Mouse (Mus musculus) stomach, embryonic 14.5 days (tissue): ENCODE measurements at regions not wholly inside any gene's neighbourhood (a gene's known extent, or its start where the extent isn't known, plus 50 kb on each side); places are given as distances from the start of the nearest gene placed in this dataset.
"Not testable (repeated sequence)": the region's sequence is repeated elsewhere in the genome, so short reads cannot be mapped to it uniquely, and the experiment has no call there.

Experiments
- ATAC-seq: fragments of 200-750 bp; cut with Nextera tagmentation; 2 replicates; pipeline ENCODE4 v1.8.0; 2017; ENCODE audit warnings: low read depth, moderate TSS enrichment; ENCODE audit not compliant: insufficient number of reproducible peaks, insufficient read depth, low FRiP score
- H3K27ac ChIP-seq: fragments of 300-500 bp; sonication (generic); 2 replicates; pipeline ENCODE4 v1.5.1; 2014; ENCODE audit warnings: mild to moderate bottlenecking, low read length, moderate library complexity, mixed read lengths
- H3K27me3 ChIP-seq: fragments of 300-500 bp; sonication (generic); 2 replicates; pipeline ENCODE4 v1.6.1; 2014; ENCODE audit warnings: low read length, control low read depth, mixed read lengths; ENCODE audit not compliant: control insufficient read depth, insufficient read depth
- H3K36me3 ChIP-seq: fragments of 300-500 bp; sonication (generic); 2 replicates; pipeline ENCODE4 v1.6.1; 2014; ENCODE audit warnings: mild to moderate bottlenecking, control low read depth, low read length, moderate library complexity, mixed read lengths; ENCODE audit not compliant: control insufficient read depth, insufficient read depth
- H3K4me1 ChIP-seq: fragments of 300-500 bp; sonication (generic); 2 replicates; pipeline ENCODE4 v1.6.1; 2014; ENCODE audit warnings: low read length, control low read depth, mixed read lengths; ENCODE audit not compliant: control insufficient read depth, insufficient read depth
- H3K4me2 ChIP-seq: fragments of 300-500 bp; sonication (generic); replicated peaks from 2 replicates; pipeline ENCODE4 v1.6.1; 2014; ENCODE audit warnings: low read depth, low read length, control low read depth
- H3K4me3 ChIP-seq: fragments of 300-500 bp; sonication (generic); 2 replicates; pipeline ENCODE4 v1.5.1; 2014; ENCODE audit warnings: low read depth, low read length, control low read depth
- H3K9ac ChIP-seq: fragments of 300-500 bp; sonication (generic); replicated peaks from 2 replicates; pipeline ENCODE4 v1.6.1; 2014; ENCODE audit warnings: low read depth, mild to moderate bottlenecking, control low read depth, low read length, moderate library complexity, mixed read lengths
- H3K9me3 ChIP-seq: fragments of 300-500 bp; sonication (generic); 2 replicates; pipeline ENCODE4 v1.6.1; 2016; ENCODE audit warnings: low read depth, low read length, control low read depth; ENCODE audit not compliant: control insufficient read depth
- WGBS: fragments of 180-500 bp; shearing (Covaris S2); extraction: QIAGEN DNeasy Blood & Tissue Kit; methylation state at CpG from one replicate; pipeline ENCODE4 v1.1.7; 2014; 5-methylcytosine and 5-hydroxymethylcytosine counted together

GRCm38 (mm10) chr4:97473492-97473891 is 290.5 kb upstream of the Gm10192 start:
- H3K27ac ChIP-seq, ATAC-seq, H3K9me3 ChIP-seq, H3K4me3 ChIP-seq, H3K9ac ChIP-seq, H3K27me3 ChIP-seq, H3K4me2 ChIP-seq, H3K4me1 ChIP-seq, H3K36me3 ChIP-seq: not testable (repeated sequence)
- 88% methylated on average over 8 of the region's 8 CpGs for WGBS

DNA sequence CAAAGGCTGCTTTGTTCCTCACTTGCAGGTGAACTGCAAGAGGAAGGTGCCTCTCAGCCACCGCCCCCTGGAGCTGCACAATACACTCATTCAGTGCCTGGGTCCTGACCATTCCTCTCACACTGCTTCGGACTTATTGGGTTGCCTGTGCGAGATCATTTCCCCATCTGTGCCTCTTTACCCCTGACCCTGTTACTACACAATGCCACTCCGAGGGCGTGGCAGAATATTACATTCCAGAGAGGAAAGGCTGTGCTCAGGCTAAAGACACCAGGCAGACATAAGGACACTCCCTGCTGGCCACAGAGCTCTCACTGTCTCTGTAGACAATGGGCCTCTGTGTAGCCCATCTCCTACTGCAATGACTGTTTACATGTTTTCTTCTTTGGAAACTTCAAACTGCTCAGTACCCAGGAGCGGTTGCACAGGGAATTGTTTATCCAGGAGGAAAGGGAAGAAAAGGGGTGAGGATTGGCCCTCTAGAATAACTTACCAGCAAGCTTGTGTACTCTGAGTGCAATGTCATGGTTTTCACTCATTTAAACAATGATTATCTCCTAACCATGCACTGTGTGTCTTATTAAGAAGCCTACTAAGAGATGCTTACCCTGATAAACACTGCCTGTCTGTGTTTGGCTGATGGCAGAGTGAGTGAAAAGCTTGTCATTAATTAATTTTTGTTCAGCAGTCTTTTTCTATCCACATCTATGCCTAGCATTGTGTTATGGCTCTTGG is 283.1 kb upstream of the Gm10192 start:
- H3K36me3 ChIP-seq = no peaks in the 10 kb centered on the region
- H3K9ac ChIP-seq = no peak overlapping the region
- H3K9me3 ChIP-seq = no peaks in the 10 kb centered on the region
- no peaks in the 10 kb centered on the region for H3K4me1 ChIP-seq
- no peaks in the 10 kb centered on the region for H3K27me3 ChIP-seq
- WGBS = 57% methylated on average over 6 of the region's 6 CpGs
- ATAC-seq = peak; percentile 82
- no peak overlapping the region for H3K4me2 ChIP-seq
- no peak overlapping the region for H3K4me3 ChIP-seq
- H3K27ac ChIP-seq = no peak overlapping the region

DNA sequence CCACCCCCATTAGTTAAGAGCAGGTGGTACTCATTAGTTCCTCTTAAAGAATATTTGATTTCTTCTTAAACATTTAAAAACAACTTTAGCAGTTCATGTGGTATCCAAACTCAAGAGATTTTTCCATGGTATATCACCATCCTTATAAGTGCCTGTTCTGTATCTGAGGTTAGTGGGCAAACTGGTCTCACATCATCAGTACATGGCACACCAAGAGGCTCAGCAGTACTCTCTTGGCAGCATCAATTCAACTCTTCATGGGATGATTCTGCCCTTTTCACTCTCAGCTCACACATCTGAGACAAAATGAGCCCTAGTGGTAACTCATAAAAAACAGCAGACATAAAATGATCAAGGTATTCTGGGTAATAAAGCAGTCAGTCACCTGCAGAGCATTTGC is 282.6 kb upstream of the Gm10192 start:
- no peaks in the 10 kb centered on the region for H3K27me3 ChIP-seq
- H3K36me3 ChIP-seq = no peaks in the 10 kb centered on the region
- H3K27ac ChIP-seq = no peak overlapping the region
- no peaks in the 10 kb centered on the region for H3K9me3 ChIP-seq
- H3K4me2 ChIP-seq = no peak overlapping the region
- H3K4me3 ChIP-seq = no peak overlapping the region
- no peak overlapping the region for H3K9ac ChIP-seq
- ATAC-seq = no peak
- H3K4me1 ChIP-seq = no peaks in the 10 kb centered on the region

GRCm38 (mm10) chr4:97461177-97461576 is 278.2 kb upstream of the Gm10192 start:
- Histone ChIP-seq H3K4me3 (no peak overlapping the region), H3K27me3 (no peaks in the 10 kb centered on the region), H3K36me3 (no peaks in the 10 kb centered on the region), H3K9me3 (no peaks in the 10 kb centered on the region), H3K27ac (no peak overlapping the region), H3K9ac (no peak overlapping the region), H3K4me1 (no peaks in the 10 kb centered on the region), H3K4me2 (no peak overlapping the region)
- WGBS = 90% methylated on average over 1 of the region's 1 CpGs
- ATAC-seq = no peak

DNA sequence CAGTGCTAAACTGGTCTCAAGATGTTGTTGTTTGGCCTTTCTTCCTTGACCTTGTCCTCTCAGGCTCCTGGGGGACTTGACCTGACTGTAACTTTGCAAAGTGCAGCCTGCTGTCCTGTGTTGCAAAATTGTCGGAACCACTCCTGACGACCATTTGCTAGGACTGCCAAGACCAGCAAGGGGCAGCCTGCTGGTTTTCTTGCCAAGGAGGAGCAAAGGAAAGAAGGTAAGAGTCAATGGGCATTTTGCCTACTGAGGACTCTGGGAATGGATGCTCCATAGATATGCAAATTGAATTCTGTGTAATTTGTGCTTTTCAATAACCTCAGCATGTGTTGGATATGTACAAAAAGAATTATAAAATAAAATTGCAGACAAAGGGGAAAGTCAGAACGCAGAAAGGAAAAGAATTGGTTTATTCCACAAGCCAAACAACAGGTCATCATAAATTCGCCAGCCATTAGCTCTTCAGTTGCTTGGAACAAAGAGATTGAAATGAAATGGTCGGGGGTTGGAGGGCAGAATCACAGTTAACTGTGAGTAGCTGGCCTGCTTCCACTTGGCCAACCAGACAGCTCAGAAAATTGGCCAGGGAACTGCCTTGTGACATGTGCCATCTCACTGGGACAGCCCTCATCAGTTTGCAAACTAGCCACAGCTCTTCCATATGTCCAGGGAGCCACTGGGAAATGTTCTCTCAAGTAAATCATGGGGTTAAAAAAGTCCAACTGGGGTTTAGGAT is 256.5 kb upstream of the Gm10192 start:
- Histone ChIP-seq H3K27ac (no peak overlapping the region), H3K27me3 (no peaks in the 10 kb centered on the region), H3K4me3 (no peak overlapping the region), H3K4me1 (no peaks in the 10 kb centered on the region), H3K4me2 (no peak overlapping the region), H3K36me3 (no peaks in the 10 kb centered on the region), H3K9me3 (no peaks in the 10 kb centered on the region), H3K9ac (no peak overlapping the region)
- 85% methylated on average over 5 of the region's 5 CpGs for WGBS
- ATAC-seq = no peak

DNA sequence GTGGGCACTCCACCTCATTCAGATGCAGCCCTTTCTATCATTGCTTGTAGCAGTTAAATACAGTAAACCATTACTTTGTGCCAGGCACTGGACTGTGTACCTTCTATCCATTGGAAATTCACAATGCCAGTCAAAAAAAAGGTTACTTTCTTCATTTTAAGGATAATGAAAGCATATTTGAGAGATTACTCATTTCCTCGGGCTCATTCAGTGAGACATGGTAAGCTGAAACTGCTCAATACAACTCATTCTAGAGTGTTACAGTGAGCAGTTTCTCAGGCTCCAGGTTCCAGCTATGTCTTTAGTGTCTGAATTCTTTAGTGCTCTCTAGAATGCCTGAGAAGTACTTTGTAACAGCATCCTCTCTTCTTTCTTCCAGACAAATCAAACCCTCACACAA is 249.7 kb upstream of the Gm10192 start:
- no peaks in the 10 kb centered on the region for H3K4me1 ChIP-seq
- WGBS = 69% methylated on average over 1 of the region's 1 CpGs
- no peak overlapping the region for H3K4me3 ChIP-seq
- no peaks in the 10 kb centered on the region for H3K27me3 ChIP-seq
- no peaks in the 10 kb centered on the region for H3K9me3 ChIP-seq
- no peak overlapping the region for H3K4me2 ChIP-seq
- no peaks in the 10 kb centered on the region for H3K36me3 ChIP-seq
- no peak overlapping the region for H3K9ac ChIP-seq
- no peak for ATAC-seq
- H3K27ac ChIP-seq = no peak overlapping the region

DNA sequence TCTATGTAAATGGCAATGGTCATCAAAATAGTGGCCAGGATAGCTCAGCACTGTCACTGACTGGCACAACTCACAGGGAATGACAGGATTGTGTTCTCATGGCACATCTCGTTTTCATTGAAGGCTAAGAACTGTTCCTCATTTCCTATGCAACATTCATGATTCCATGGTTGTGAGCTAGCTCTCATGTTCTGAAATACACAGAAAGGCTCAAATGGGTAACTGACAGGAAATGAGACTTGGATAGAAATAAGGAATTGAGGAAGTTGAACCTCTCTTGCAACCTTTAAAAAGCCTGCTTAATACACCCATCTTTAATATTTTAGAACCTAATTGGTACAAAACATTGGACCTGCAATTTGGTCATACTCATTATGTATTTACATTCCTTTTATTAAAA is 249.1 kb upstream of the Gm10192 start:
- H3K27ac ChIP-seq = no peak overlapping the region
- no peak overlapping the region for H3K9ac ChIP-seq
- no peaks in the 10 kb centered on the region for H3K36me3 ChIP-seq
- no peak overlapping the region for H3K4me3 ChIP-seq
- 85% methylated on average over 1 of the region's 1 CpGs for WGBS
- H3K27me3 ChIP-seq = no peaks in the 10 kb centered on the region
- H3K4me2 ChIP-seq = no peak overlapping the region
- no peaks in the 10 kb centered on the region for H3K4me1 ChIP-seq
- ATAC-seq = no peak
- H3K9me3 ChIP-seq = no peaks in the 10 kb centered on the region

DNA sequence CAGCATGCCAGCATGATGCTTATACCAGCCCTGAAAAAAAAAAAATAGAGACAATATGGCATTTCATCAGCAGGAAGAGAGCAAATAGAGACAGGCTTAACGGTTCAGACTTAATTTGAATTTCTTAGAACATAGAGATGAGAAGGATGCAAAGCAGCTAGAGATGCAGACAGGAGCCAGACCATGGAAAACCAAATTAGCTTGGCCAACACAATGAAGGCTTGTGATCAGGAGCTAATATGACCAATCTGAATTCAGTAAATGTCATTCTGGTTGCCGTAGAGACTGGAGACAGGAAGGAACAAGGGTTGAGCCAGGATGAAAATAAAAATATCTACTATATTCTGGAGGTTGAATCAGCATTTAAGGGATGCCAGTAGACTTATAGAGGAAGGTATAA is 248.3 kb upstream of the Gm10192 start:
- Histone ChIP-seq H3K4me1 (no peaks in the 10 kb centered on the region), H3K27me3 (no peaks in the 10 kb centered on the region), H3K27ac (no peak overlapping the region), H3K9ac (no peak overlapping the region), H3K4me3 (no peak overlapping the region), H3K4me2 (no peak overlapping the region), H3K36me3 (no peaks in the 10 kb centered on the region), H3K9me3 (no peaks in the 10 kb centered on the region)
- no peak for ATAC-seq
- WGBS = 84% methylated on average over 2 of the region's 2 CpGs

GRCm38 (mm10) chr4:97419845-97420244 is 236.9 kb upstream of the Gm10192 start:
- H3K4me2 ChIP-seq = no peak overlapping the region
- WGBS = 91% methylated on average over 1 of the region's 1 CpGs
- H3K4me3 ChIP-seq = no peak overlapping the region
- H3K27ac ChIP-seq = no peak overlapping the region
- no peaks in the 10 kb centered on the region for H3K36me3 ChIP-seq
- ATAC-seq = no peak
- H3K9ac ChIP-seq = no peak overlapping the region
- no peaks in the 10 kb centered on the region for H3K27me3 ChIP-seq
- no peaks in the 10 kb centered on the region for H3K9me3 ChIP-seq
- H3K4me1 ChIP-seq = no peaks in the 10 kb centered on the region
